Mouse (Mus musculus) CH12.LX (cell line): Measurements from ENCODE around the gene Vps11. TPM values are rescaled to one million over a fixed set of nuclear protein-coding genes. Genes with fewer than 3 reads are reported as not detected.

Experiments used
- DNase-seq: peaks from one replicate; pipeline ENCODE4 v3.0.0-alpha.2; 2013; ENCODE audit errors: extremely low read depth
- H3K27ac ChIP-seq: 2 replicates; pipeline ENCODE4 v1.5.1; 2012; ENCODE audit warnings: low read depth, mild to moderate bottlenecking, control low read depth, moderate library complexity; ENCODE audit not compliant: insufficient read depth
- H3K27me3 ChIP-seq: replicated peaks from 2 replicates; pipeline ENCODE3; 2012; ENCODE audit warnings: inconsistent platforms
- H3K36me3 ChIP-seq, 2 experiments: replicated peaks in 1 of 2; 2 replicates each; pipeline versions ENCODE3 to v1.6.1; 2012; ENCODE audit warnings: inconsistent platforms in 1 of 2, low read length in 1 of 2, mild to moderate bottlenecking in 1 of 2, mixed read lengths in 1 of 2, moderate library complexity in 1 of 2; ENCODE audit not compliant: control insufficient read depth in 1 of 2, insufficient read depth in 1 of 2
- H3K4me1 ChIP-seq, 2 experiments: 2 replicates each; pipeline ENCODE4 v1.6.1; 2012; ENCODE audit warnings: inconsistent platforms in 1 of 2, moderate library complexity in 1 of 2; ENCODE audit not compliant: insufficient read depth in 2 of 2, control insufficient read depth in 1 of 2
- H3K4me2 ChIP-seq: 2 replicates; pipeline ENCODE4 v1.6.1; 2012; ENCODE audit warnings: low read depth, mild to moderate bottlenecking, control low read depth; ENCODE audit not compliant: poor library complexity, insufficient read depth, severe bottlenecking
- H3K4me3 ChIP-seq, 3 experiments: fragments of 150-350 bp in 1 of 3; sonication (generic) in 1 of 3; replicated peaks in 1 of 3; 2 replicates each; pipeline versions ENCODE3 to v1.5.1; 2011 to 2012; ENCODE audit warnings: low read depth in 2 of 3, low read length in 2 of 3, mild to moderate bottlenecking in 2 of 3, moderate library complexity in 2 of 3, control low read depth in 1 of 3, improper control_type of control experiment in 1 of 3, inconsistent platforms in 1 of 3, mixed read lengths in 1 of 3; ENCODE audit not compliant: poor library complexity in 1 of 3
- H3K79me2 ChIP-seq: replicated peaks from 2 replicates; pipeline ENCODE4 v1.6.1; 2012; ENCODE audit warnings: mild to moderate bottlenecking, moderate library complexity; ENCODE audit not compliant: control insufficient read depth, poor library complexity, insufficient read depth, severe bottlenecking; ENCODE audit errors: extremely low read depth
- H3K9ac ChIP-seq: 2 replicates; pipeline ENCODE4 v1.6.1; 2012; ENCODE audit warnings: low read depth, mild to moderate bottlenecking, control low read depth, moderate library complexity; ENCODE audit not compliant: insufficient read depth
- H3K9me3 ChIP-seq: replicated peaks from 2 replicates; pipeline ENCODE3; 2012; ENCODE audit warnings: low read length, inconsistent platforms, mixed read lengths
- BHLHE40 ChIP-seq: IDR thresholded peaks from 2 replicates; pipeline ENCODE4 v1.6.1; 2011; ENCODE audit warnings: mild to moderate bottlenecking, low read depth, low read length, improper control_type of control experiment
- CHD1 ChIP-seq: IDR thresholded peaks from 2 replicates; pipeline ENCODE4 v1.6.1; 2012; ENCODE audit warnings: low read depth, low read length, improper control_type of control experiment, inconsistent platforms
- CHD2 ChIP-seq: IDR thresholded peaks from 2 replicates; pipeline ENCODE4 v1.6.1; 2011; ENCODE audit warnings: low read length, improper control_type of control experiment
- CTCF ChIP-seq, 2 experiments: IDR thresholded peaks in 1 of 2; conservative IDR thresholded peaks in 1 of 2; 2 replicates each; pipeline ENCODE4 v1.5.1; 2011 to 2012; ENCODE audit warnings: low read depth in 2 of 2, low read length in 2 of 2, improper control_type of control experiment in 1 of 2, inconsistent platforms in 1 of 2, mild to moderate bottlenecking in 1 of 2, moderate library complexity in 1 of 2
- E2F4 ChIP-seq: IDR thresholded peaks from 2 replicates; pipeline ENCODE4 v1.6.1; 2011; ENCODE audit warnings: low read depth, low read length, improper control_type of control experiment; ENCODE audit not compliant: insufficient replicate concordance
- ELF1 ChIP-seq: IDR thresholded peaks from 2 replicates; pipeline ENCODE4 v1.6.1; 2014; ENCODE audit warnings: low read depth, mild to moderate bottlenecking, inconsistent platforms, low read length, improper control_type of control experiment
- EP300 ChIP-seq: IDR thresholded peaks from 2 replicates; pipeline ENCODE4 v1.6.1; 2011; ENCODE audit warnings: low read length, improper control_type of control experiment
- ETS1 ChIP-seq: conservative IDR thresholded peaks from 2 replicates; pipeline ENCODE4 v1.6.1; 2012; ENCODE audit warnings: low read depth, mild to moderate bottlenecking, inconsistent platforms, low read length, improper control_type of control experiment, moderate library complexity
- GABPA ChIP-seq: IDR thresholded peaks from 2 replicates; pipeline ENCODE4 v1.6.1; 2012; ENCODE audit warnings: low read depth, low read length, improper control_type of control experiment, inconsistent platforms; ENCODE audit not compliant: insufficient replicate concordance
- HCFC1 ChIP-seq: IDR thresholded peaks from 2 replicates; pipeline ENCODE4 v1.6.1; 2012; ENCODE audit warnings: low read depth, mild to moderate bottlenecking, inconsistent platforms, low read length, improper control_type of control experiment
- IRF4 ChIP-seq: IDR thresholded peaks from 2 replicates; pipeline ENCODE4 v1.6.1; 2014; ENCODE audit warnings: low read depth, mild to moderate bottlenecking, inconsistent platforms, low read length, improper control_type of control experiment
- JUN ChIP-seq: IDR thresholded peaks from 2 replicates; pipeline ENCODE4 v1.6.1; 2011; ENCODE audit warnings: low read depth, mild to moderate bottlenecking, low read length, improper control_type of control experiment, moderate library complexity; ENCODE audit not compliant: insufficient read depth
- JUND ChIP-seq: conservative IDR thresholded peaks from 2 replicates; pipeline ENCODE4 v1.6.1; 2011; ENCODE audit warnings: low read depth, low read length, improper control_type of control experiment
- KAT2A ChIP-seq: IDR thresholded peaks from 2 replicates; pipeline ENCODE4 v1.6.1; 2012; ENCODE audit warnings: low read length, improper control_type of control experiment, inconsistent platforms; ENCODE audit not compliant: insufficient replicate concordance
- MAFK ChIP-seq: IDR thresholded peaks from 2 replicates; pipeline ENCODE4 v1.6.1; 2011; ENCODE audit warnings: low read length, improper control_type of control experiment; ENCODE audit not compliant: insufficient replicate concordance
- MAX ChIP-seq: IDR thresholded peaks from 2 replicates; pipeline ENCODE4 v1.6.1; 2011; ENCODE audit warnings: low read length, improper control_type of control experiment
- MAZ ChIP-seq: IDR thresholded peaks from 2 replicates; pipeline ENCODE4 v1.6.1; 2012; ENCODE audit warnings: low read depth, mild to moderate bottlenecking, inconsistent platforms, low read length, improper control_type of control experiment, moderate library complexity
- MEF2A ChIP-seq: IDR thresholded peaks from 2 replicates; pipeline ENCODE4 v1.6.1; 2014; ENCODE audit warnings: low read depth, mild to moderate bottlenecking, inconsistent platforms, low read length, improper control_type of control experiment, borderline replicate concordance
- MXI1 ChIP-seq: IDR thresholded peaks from 2 replicates; pipeline ENCODE4 v1.6.1; 2011; ENCODE audit warnings: mild to moderate bottlenecking, low read depth, low read length, improper control_type of control experiment
- MYC ChIP-seq: IDR thresholded peaks from 2 replicates; pipeline ENCODE4 v1.6.1; 2011; ENCODE audit warnings: low read depth, mild to moderate bottlenecking, improper control_type of control experiment, low read length
- NELFE ChIP-seq: IDR thresholded peaks from 2 replicates; pipeline ENCODE4 v1.6.1; 2011; ENCODE audit warnings: low read depth, low read length, improper control_type of control experiment
- NRF1 ChIP-seq: IDR thresholded peaks from 2 replicates; pipeline ENCODE4 v1.6.1; 2014; ENCODE audit warnings: low read depth, mild to moderate bottlenecking, inconsistent platforms, low read length, improper control_type of control experiment, moderate library complexity
- PAX5 ChIP-seq: IDR thresholded peaks from 2 replicates; pipeline ENCODE4 v1.6.1; 2012; ENCODE audit warnings: low read length, inconsistent platforms, mixed read lengths
- POLR2A ChIP-seq: IDR thresholded peaks from 2 replicates; pipeline ENCODE4 v1.6.1; 2011; ENCODE audit warnings: low read depth, mild to moderate bottlenecking, improper control_type of control experiment, low read length
- POLR2AphosphoS2 ChIP-seq: IDR thresholded peaks from 2 replicates; pipeline ENCODE4 v1.6.1; 2011; ENCODE audit warnings: low read depth, low read length, improper control_type of control experiment
- RAD21 ChIP-seq: IDR thresholded peaks from 2 replicates; pipeline ENCODE4 v1.6.1; 2011; ENCODE audit warnings: low read depth, mild to moderate bottlenecking, low read length, improper control_type of control experiment, moderate library complexity
- RCOR1 ChIP-seq: conservative IDR thresholded peaks from 2 replicates; pipeline ENCODE4 v1.6.1; 2012; ENCODE audit warnings: low read depth, mild to moderate bottlenecking, inconsistent platforms, low read length, improper control_type of control experiment
- SIN3A ChIP-seq: IDR thresholded peaks from 2 replicates; pipeline ENCODE4 v1.6.1; 2012; ENCODE audit warnings: low read length, improper control_type of control experiment, inconsistent platforms
- SMC3 ChIP-seq: IDR thresholded peaks from 2 replicates; pipeline ENCODE4 v1.6.1; 2011; ENCODE audit warnings: low read depth, low read length, improper control_type of control experiment
- TBP ChIP-seq: conservative IDR thresholded peaks from 2 replicates; pipeline ENCODE4 v1.6.1; 2011; ENCODE audit warnings: low read depth, low read length, improper control_type of control experiment
- TCF12 ChIP-seq: IDR thresholded peaks from 2 replicates; pipeline ENCODE4 v1.6.1; 2014; ENCODE audit warnings: low read depth, mild to moderate bottlenecking, inconsistent platforms, low read length, improper control_type of control experiment
- UBTF ChIP-seq: IDR thresholded peaks from 2 replicates; pipeline ENCODE4 v1.6.1; 2012; ENCODE audit warnings: low read depth, mild to moderate bottlenecking, inconsistent platforms, low read length, improper control_type of control experiment, moderate library complexity
- USF1 ChIP-seq: IDR thresholded peaks from 2 replicates; pipeline ENCODE4 v1.6.1; 2014; ENCODE audit warnings: low read depth, mild to moderate bottlenecking, inconsistent platforms, low read length, improper control_type of control experiment
- USF2 ChIP-seq: conservative IDR thresholded peaks from 2 replicates; pipeline ENCODE4 v1.6.1; 2011; ENCODE audit warnings: low read depth, low read length, improper control_type of control experiment
- ZC3H11A ChIP-seq: IDR thresholded peaks from 2 replicates; pipeline ENCODE4 v1.6.1; 2012; ENCODE audit warnings: low read depth, mild to moderate bottlenecking, inconsistent platforms, low read length, improper control_type of control experiment
- ZKSCAN1 ChIP-seq: IDR thresholded peaks from 2 replicates; pipeline ENCODE4 v1.6.1; 2012; ENCODE audit warnings: low read depth, inconsistent platforms, low read length, improper control_type of control experiment, borderline replicate concordance
- ZMIZ1 ChIP-seq: IDR thresholded peaks from 2 replicates; pipeline ENCODE4 v1.6.1; 2012; ENCODE audit warnings: low read depth, mild to moderate bottlenecking, inconsistent platforms, low read length, improper control_type of control experiment
- ZNF384 ChIP-seq: IDR thresholded peaks from 2 replicates; pipeline ENCODE4 v1.6.1; 2012; ENCODE audit warnings: low read depth, low read length, improper control_type of control experiment, inconsistent platforms
- dilution Hi-C: fragments of 300-500 bp; cut with MboI; formaldehyde crosslinking; loops from 2 replicates; pipeline ENCODE4 v1.14.3; 2020; ENCODE audit warnings: low sequenced_read_pairs; ENCODE audit not compliant: extremely low pct_unique_long_range_greater_than_20kb, extremely low pct_ligation_motif_present
- in situ Hi-C: fragments of 300-500 bp; cut with MboI; formaldehyde crosslinking; loops from 3 replicates; pipeline ENCODE4 v1.14.3; 2019; ENCODE audit warnings: low sequenced_read_pairs, low pct_ligation_motif_present, low pct_unique_long_range_greater_than_20kb, mixed read lengths
- polyA plus RNA-seq: library from polyadenylated mRNA; unstranded; fragments of >175 nt; gene quantifications from 2 replicates; pipeline ENCODE4 v1.2.1, GENCODE M21; 2012; ENCODE audit warnings: low read depth; ENCODE audit not compliant: insufficient read length
- total RNA-seq, 2 experiments: library from RNA; depleted of rRNA; stranded (reverse); fragments of 300-350 nt in 1 of 2; fragments of >200 nt in 1 of 2; gene quantifications; 2 replicates each; pipeline ENCODE4 v1.2.3; 2012 to 2014

Gene Vps11
- total and polyA plus RNA-seq, 3 experiments, result 16.1 to 24.8 (median 22.1) TPM

DNA sequence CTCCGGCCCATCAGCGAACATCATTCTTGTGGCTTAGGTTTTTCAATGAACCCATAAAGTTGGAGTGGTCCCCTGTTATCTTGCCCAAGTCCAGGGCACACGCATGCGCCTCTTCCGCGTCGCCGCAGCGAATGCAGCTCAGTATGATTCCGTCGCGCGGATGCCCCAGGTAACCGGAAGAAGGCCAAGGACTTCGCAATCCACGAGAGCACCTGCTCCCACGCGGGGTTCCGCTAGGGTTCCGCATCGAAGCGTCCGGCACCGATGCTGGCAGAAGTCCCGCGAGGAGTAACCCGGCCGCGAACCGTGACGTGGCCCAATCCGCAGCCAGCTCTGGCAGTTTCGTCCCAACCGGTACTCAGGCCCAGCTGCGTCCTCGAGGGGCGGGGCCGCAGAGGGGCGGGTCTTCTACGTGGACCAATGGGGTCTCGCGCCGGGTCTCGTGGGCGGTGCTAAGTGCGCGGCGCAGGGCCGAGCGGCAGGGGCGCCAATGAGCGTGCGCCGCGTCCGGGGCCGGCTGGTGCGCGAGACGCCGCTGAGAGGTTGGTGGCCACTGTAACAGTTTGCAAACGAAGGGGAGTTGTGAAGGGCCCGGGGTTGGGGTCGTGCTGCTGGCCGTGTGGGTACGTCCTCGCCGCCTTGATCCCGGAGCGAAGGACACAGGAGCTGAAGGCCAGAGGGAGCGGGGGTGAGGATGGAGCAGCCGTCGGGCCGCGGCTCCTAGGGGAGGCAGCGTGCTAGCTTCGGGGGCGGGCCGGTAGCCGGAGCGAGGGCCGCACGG, 17.8 kb upstream of the Vps11 start, which contains the start of gene Hyou1:
Hyou1 (plus strand) TSS at position 437 of the 781 bp plus-strand sequence.
- Histone ChIP-seq H3K4me3 (peak within 1 kb of the TSS; percentile 89 to 96 (median 95)), H3K27me3 (no peaks in the 10 kb centered on the region), H3K9ac (peak within 1 kb of the TSS; percentile 93), H3K79me2 (peaks cover 25% of the 10 kb centered on the region), H3K9me3 (no peaks in the 10 kb centered on the region), H3K4me2 (peak within 1 kb of the TSS; percentile 87), H3K27ac (peak within 1 kb of the TSS; percentile 64), H3K4me1 (peaks cover 7 to 24% of the 10 kb centered on the region in 2 experiments), H3K36me3 (peaks cover 30 to 39% of the 10 kb centered on the region in 2 experiments)
- in situ Hi-C loops (no loop called here), dilution Hi-C loops (no loop called here)
- peak; percentile 97 for DNase-seq
- peak; percentile 45; the same call in 1 of the 2 replicates for TF ChIP-seq MEF2A
- TF ChIP-seq MXI1, result peak; percentile 80
- TF ChIP-seq ZMIZ1, result peak; percentile 90
- TF ChIP-seq SMC3, result no peak
- peak; percentile 86 for TF ChIP-seq POLR2A
- TF ChIP-seq PAX5, result no peak
- TF ChIP-seq NRF1, result peak; percentile 77
- peak; percentile 61; the same call in 1 of the 2 replicates for TF ChIP-seq IRF4
- TF ChIP-seq UBTF, result peak; percentile 66; the same call in 1 of the 2 replicates
- TF ChIP-seq USF1, result no peak; the same call in 1 of the 2 replicates
- TF ChIP-seq CHD2, result peak; percentile 98
- peak; percentile 77 for TF ChIP-seq SIN3A
- peak; percentile 23; the same call in 1 of the 2 replicates for TF ChIP-seq BHLHE40
- no peak for TF ChIP-seq E2F4
- TF ChIP-seq HCFC1, result peak; percentile 76
- TF ChIP-seq ZKSCAN1, result no peak
- no peak for TF ChIP-seq RCOR1
- TF ChIP-seq JUND, result no peak
- TF ChIP-seq TBP, result peak; percentile 65
- peak in 1 of 2 experiments; percentile 38; a peak in 2 of 4 replicates for TF ChIP-seq CTCF (conservative IDR thresholded peaks at IDR 0.05 in 1 of 2, IDR thresholded peaks at IDR 0.05 in 1 of 2; ENCODE audit: low read depth in 2 of 2, low read length in 2 of 2)
- no peak for TF ChIP-seq GABPA
- peak; percentile 50 for TF ChIP-seq ETS1
- no peak for TF ChIP-seq USF2
- TF ChIP-seq KAT2A, result 0 out of 2 replicates have a peak, but pooled peaks have one; percentile 48
- no peak for TF ChIP-seq EP300
- TF ChIP-seq MAZ, result 0 out of 2 replicates have a peak, but pooled peaks have one; percentile 40
- TF ChIP-seq MAFK, result no peak
- peak; percentile 78 for TF ChIP-seq NELFE
- TF ChIP-seq ZNF384, result no peak
- no peak for TF ChIP-seq JUN
- TF ChIP-seq TCF12, result peak; percentile 78
- peak; percentile 92 for TF ChIP-seq ELF1
- no peak for TF ChIP-seq RAD21
- TF ChIP-seq CHD1, result 0 out of 2 replicates have a peak, but pooled peaks have one; percentile 62
- peak; percentile 95 for TF ChIP-seq MAX
- TF ChIP-seq ZC3H11A, result no peak
- TF ChIP-seq MYC, result peak; percentile 95
- TF ChIP-seq POLR2AphosphoS2, result no peak
